Mouse (Mus musculus): ENCODE measurements around the gene Plac9b. TPM values are rescaled to one million over a fixed set of nuclear protein-coding genes. Genes with fewer than 3 reads are reported as not detected.
"Not testable (repeated sequence)": the region's sequence is repeated elsewhere in the genome, so short reads cannot be mapped to it uniquely, and the experiment has no call there.

The Plac9b gene
- total RNA-seq (2021), result 10 to 100 TPM; 44.7 to 50.6 TPM
- long read RNA-seq, experiment 1, transcript Plac9b-203 (4 exons, 1,040 nt), result major isoform, 26 of 30 reads
- long read RNA-seq, experiment 1, partial matches to known transcripts, result 3 of 30 reads
- long read RNA-seq, experiment 1, other reads (novel, unspliced or antisense), result 0 of 30 reads
- long read RNA-seq, experiment 2, transcript Plac9b-203 (4 exons, 1,040 nt), result major isoform, 21 of 21 reads
- long read RNA-seq, experiment 2, partial matches to known transcripts, result 0 of 21 reads
- long read RNA-seq, experiment 2, other reads (novel, unspliced or antisense), result 0 of 21 reads

GRCm38 (mm10) chr14:26182380-26182779 is at the start of gene Plac9b:
Gene Plac9b, minus strand, starts transcription at chr14:26182480.
- not testable (repeated sequence) for DNase-seq

DNA sequence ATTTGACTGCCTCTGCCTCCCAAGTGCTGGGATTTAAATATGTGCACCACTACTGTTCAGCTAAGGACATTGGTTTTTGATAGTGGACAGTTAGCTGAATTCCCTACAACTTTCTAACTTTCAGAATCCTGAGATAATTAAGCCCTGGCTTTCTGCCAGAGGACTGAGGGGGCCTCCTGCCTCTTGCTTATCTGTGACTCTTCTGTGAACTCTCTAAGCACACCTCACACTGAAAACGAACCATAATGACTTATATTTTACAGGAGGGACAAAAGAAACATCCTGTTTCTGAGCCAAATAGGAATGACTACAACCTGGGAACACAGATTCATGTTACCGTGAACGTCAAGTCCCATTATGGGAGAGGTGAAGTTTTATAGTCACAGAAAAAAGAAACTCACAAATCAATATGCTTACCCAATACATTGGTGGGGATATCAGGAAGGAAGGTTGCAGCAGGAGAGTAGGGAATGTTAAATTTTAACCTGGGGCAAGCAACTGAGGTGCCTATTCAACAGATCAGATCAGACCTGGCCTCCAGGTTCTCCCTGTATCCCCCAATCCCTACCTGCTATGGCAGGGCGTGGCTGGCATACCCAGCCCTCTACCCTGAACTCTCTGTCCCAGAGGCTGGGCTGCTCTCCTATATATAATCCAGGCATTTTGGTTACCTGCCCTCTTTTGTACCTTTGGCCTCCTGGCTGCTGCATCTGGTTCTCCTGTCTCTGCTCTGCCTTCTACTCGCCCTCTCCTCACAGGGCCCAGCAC is 34.1 kb upstream of the Plac9b start:
- DNase-seq, result not testable (repeated sequence)

GRCm38 (mm10) chr14:26206926-26207247 is 24.6 kb upstream of the Plac9b start, which contains the start of gene Tmem254b:
Gene Tmem254b, minus strand, starts transcription at chr14:26207041.
- not testable (repeated sequence) for DNase-seq

- not testable (repeated sequence) for DNase-seq
Observed at GRCm38 (mm10) chr14:26206197-26206925, 24.1 kb upstream of the Plac9b start.

- DNase-seq, result not testable (repeated sequence)
Observed at GRCm38 (mm10) chr14:26197851-26198250, 15.6 kb upstream of the Plac9b start.

DNA sequence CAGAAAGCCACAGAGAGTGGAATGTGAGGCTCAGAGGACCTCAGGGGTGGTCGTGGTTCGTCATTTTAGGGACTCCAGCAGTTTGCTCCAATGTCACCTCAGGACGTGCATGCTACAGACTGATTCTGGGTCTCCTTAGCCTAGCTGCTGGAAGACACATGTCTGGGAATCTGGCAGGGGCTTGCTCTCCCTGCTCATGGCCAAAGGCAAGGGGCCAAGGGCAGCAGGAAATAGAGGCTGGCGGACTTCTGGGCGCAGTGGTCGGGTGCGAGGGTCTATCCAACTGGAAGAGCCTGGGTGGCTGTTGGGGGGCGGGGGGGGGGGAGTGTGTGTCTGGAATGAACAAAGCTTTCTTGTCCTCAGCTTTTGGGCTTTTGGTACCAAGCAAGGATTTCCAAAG is 6.1 kb upstream of the Plac9b start:
- not testable (repeated sequence) for DNase-seq

DNA sequence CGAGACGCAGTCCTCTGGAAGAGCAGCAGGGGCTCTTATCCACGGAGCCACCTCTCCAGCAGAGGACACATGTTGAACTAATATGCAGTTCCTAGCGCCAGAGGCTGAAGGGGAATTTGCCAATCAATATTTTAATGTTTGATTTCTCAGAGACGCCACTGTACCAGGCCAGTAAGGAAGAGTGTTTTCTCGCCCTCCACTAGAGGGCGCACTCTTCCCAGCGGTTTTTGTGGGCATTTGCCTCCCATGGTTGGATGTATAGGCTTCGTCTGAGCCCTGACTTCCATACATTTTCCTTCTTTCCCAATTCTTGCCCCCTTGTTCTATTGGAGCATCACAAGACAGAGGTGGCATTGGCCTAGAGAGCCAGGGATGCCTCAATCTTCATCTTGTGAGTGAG is 4.4 kb upstream of the Plac9b start:
- not testable (repeated sequence) for DNase-seq

DNA sequence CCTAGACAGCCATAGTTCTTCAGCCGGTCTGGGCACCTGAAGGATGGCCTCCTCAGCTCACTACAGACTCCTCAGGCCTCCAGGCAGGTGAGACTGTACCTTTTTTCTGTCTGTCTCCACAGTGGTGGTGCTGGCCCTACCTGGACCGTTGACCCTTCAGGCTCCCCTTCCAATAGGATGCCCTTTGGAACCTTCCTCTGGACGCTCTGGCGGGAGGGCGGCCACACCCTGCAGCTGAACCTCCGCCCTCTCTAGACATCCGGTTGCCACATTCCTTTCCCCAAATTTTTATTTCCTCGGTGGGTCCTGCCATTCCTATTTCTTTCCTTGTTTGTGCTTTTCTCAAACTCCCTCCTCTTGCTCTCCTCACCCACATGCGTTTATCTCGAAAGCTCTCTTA is 620 bp downstream of the Plac9b start:
- not testable (repeated sequence) for DNase-seq

- DNase-seq, result not testable (repeated sequence)
Observed at GRCm38 (mm10) chr14:26175028-26175427, 7.3 kb downstream of the Plac9b start.

GRCm38 (mm10) chr14:26173955-26174354 is 8.3 kb downstream of the Plac9b start:
- DNase-seq, result not testable (repeated sequence)

GRCm38 (mm10) chr14:26165266-26165665 is 17.0 kb downstream of the Plac9b start:
- DNase-seq, result not testable (repeated sequence)

DNA sequence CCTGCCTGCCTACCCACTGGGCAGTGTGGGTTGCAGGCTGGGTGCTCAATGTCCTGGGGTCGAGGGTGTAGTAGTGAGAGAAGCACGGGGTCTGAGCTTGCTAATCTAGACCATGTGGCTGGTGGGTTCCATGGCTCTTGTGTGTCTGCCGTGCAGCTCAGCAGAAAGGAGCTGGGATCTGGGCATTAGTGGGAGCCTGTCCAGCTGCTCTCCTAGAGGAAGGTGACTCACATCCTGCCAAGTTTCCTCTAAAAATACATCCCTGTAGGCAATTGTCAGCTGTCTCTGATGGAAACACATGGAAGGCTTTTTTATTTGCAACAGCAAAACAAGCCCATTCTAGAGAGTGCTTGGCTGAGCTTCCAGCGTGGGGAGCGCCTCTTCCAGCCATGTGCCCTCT is 19.9 kb downstream of the Plac9b start:
- DNase-seq, result not testable (repeated sequence)

GRCm38 (mm10) chr14:26161156-26161555 is 21.1 kb downstream of the Plac9b start:
- not testable (repeated sequence) for DNase-seq

GRCm38 (mm10) chr14:26156032-26156431 is 26.2 kb downstream of the Plac9b start:
- not testable (repeated sequence) for DNase-seq

DNA sequence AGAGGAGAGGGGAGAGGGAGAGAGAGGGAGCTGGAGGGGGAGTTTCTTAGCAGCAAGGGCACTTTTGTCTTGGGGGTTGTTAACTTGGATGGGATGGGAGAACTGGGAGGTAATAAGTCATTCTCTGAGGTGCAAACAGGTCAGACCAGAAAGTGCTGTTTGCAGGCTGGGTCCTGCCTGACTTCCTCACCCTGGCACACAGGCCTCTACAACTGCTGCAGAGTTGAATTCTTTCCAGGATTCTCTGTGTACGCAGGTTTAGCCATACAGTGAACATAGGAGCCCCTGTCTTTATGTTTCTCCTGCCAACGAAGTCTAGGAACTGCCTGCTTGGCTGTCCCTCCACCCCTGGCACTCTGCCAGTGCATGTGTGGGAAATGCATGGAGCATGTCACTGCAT is 35.2 kb downstream of the Plac9b start:
- DNase-seq, result not testable (repeated sequence)

- DNase-seq, result not testable (repeated sequence)
Observed at GRCm38 (mm10) chr14:26119095-26119494, 63.2 kb downstream of the Plac9b start.

- DNase-seq, result not testable (repeated sequence)
Observed at GRCm38 (mm10) chr14:26118550-26119000, 63.7 kb downstream of the Plac9b start.

- DNase-seq, result not testable (repeated sequence)
Observed at GRCm38 (mm10) chr14:26118150-26118549, 64.1 kb downstream of the Plac9b start, which contains the start of gene Duxbl2. Gene Duxbl2, plus strand, starts transcription at chr14:26118349.

All from heart, adult 18-20 months (tissue).